In genomic region chrX:121479402-121479989, GRCm38 (mm10) we compare ENCODE assay signal across 9 mouse cellular contexts.
A peak's percentile ranks its signal among the peaks of the same experiment; 100 is the strongest.
DNase-seq lines count a peak whose midpoint lies in the region; ATAC-seq and TF ChIP-seq lines count a peak whose summit lies in the region.
"Had no signal": no experiment of that assay in that cellular context is flagged by ENCODE, and none has a peak within 500 bp of the region (broad histone marks: within the 10 kb centered on the region; RNA-seq: fewer than 3 reads in every experiment).

No protein-coding gene starts in this region.

- H3K27ac ChIP-seq in forebrain, embryonic 11.5 days (ENCODE audit: low read depth, low read length), result no peak overlapping the region
- H3K27ac ChIP-seq in forebrain, embryonic 15.5 days (replicated peaks), result no peak overlapping the region
- no peak overlapping the region for H3K27ac ChIP-seq in limb, embryonic 12.5 days
- no peak overlapping the region for H3K27ac ChIP-seq in midbrain, postnatal 0 days (ENCODE audit: low read depth, low read length)

- peak; percentile 79 for ATAC-seq in forebrain, embryonic 11.5 days (replicated peaks; ENCODE audit: low FRiP score)
- no peak for ATAC-seq in forebrain, embryonic 15.5 days (replicated peaks)
- no peak for ATAC-seq in limb, embryonic 12.5 days (ENCODE audit: insufficient number of reproducible peaks, insufficient read depth, low FRiP score, low TSS enrichment, low read depth)
- ATAC-seq in midbrain, postnatal 0 days (ENCODE audit: low FRiP score), result peak; percentile 31; the same call in 1 of the 2 replicates
- ATAC-seq in erythroblast, adult 5-6 weeks (replicated peaks; ENCODE audit: low FRiP score, poor library complexity, severe bottlenecking), result no peak

- peak; percentile 49 for DNase-seq in forebrain, embryonic 11.5 days (ENCODE audit: low spot score)
- peak; percentile 9 to 16 for DNase-seq in kidney, postnatal 4 days
- no peak for DNase-seq in kidney, postnatal 36 days
- DNase-seq in midbrain, postnatal 0 days (ENCODE audit: low spot score), result peak; percentile 0
- no peak for DNase-seq in T-cell, adult 2 months (ENCODE audit: low spot score)
- DNase-seq: thymus, postnatal 4 days had no signal

- TF ChIP-seq CTCF in midbrain, postnatal 0 days (IDR thresholded peaks at IDR 0.05), result no peak

- no peak overlapping the region for H3K9ac ChIP-seq in forebrain, embryonic 11.5 days (ENCODE audit: low read length)
- no peak overlapping the region for H3K9ac ChIP-seq in forebrain, embryonic 15.5 days (replicated peaks)
- no peak overlapping the region for H3K9ac ChIP-seq in limb, embryonic 12.5 days (replicated peaks)
- H3K9ac ChIP-seq in midbrain, postnatal 0 days (replicated peaks; ENCODE audit: low read length, poor library complexity, severe bottlenecking), result no peak overlapping the region

- WGBS in forebrain, embryonic 11.5 days, result 15% methylated on average over 4 of the region's 4 CpGs
- 22% methylated on average over 4 of the region's 4 CpGs for WGBS in forebrain, embryonic 15.5 days
- WGBS in limb, embryonic 12.5 days, result 22% methylated on average over 4 of the region's 4 CpGs
- WGBS in midbrain, postnatal 0 days, result 13% methylated on average over 4 of the region's 4 CpGs

- no peak overlapping the region for H3K4me2 ChIP-seq in forebrain, embryonic 11.5 days (ENCODE audit: low read depth, low read length, severe bottlenecking)
- H3K4me2 ChIP-seq in forebrain, embryonic 15.5 days (replicated peaks), result no peak overlapping the region
- peak overlapping the region; percentile 36 for H3K4me2 ChIP-seq in limb, embryonic 12.5 days
- H3K4me2 ChIP-seq in midbrain, postnatal 0 days (ENCODE audit: low read depth, low read length, poor library complexity, severe bottlenecking), result no peak overlapping the region

- H3K4me3 ChIP-seq in forebrain, embryonic 11.5 days (ENCODE audit: low read depth, low read length), result no peak overlapping the region
- no peak overlapping the region for H3K4me3 ChIP-seq in forebrain, embryonic 15.5 days
- no peak overlapping the region for H3K4me3 ChIP-seq in limb, embryonic 12.5 days (replicated peaks)
- no peak overlapping the region for H3K4me3 ChIP-seq in midbrain, postnatal 0 days (ENCODE audit: low read depth, low read length)

- no peaks in the 10 kb centered on the region for H3K36me3 ChIP-seq in forebrain, embryonic 11.5 days (ENCODE audit: control insufficient read depth, insufficient read depth, low read length)
- no peaks in the 10 kb centered on the region for H3K36me3 ChIP-seq in forebrain, embryonic 15.5 days
- no peaks in the 10 kb centered on the region for H3K36me3 ChIP-seq in limb, embryonic 12.5 days
- H3K36me3 ChIP-seq in midbrain, postnatal 0 days (ENCODE audit: insufficient read depth, low read length), result no peaks in the 10 kb centered on the region

- no peaks in the 10 kb centered on the region for H3K9me3 ChIP-seq in forebrain, embryonic 11.5 days (ENCODE audit: control insufficient read depth, low read length)
- H3K9me3 ChIP-seq in forebrain, embryonic 15.5 days, result no peaks in the 10 kb centered on the region
- no peaks in the 10 kb centered on the region for H3K9me3 ChIP-seq in limb, embryonic 12.5 days
- H3K9me3 ChIP-seq in midbrain, postnatal 0 days (ENCODE audit: low read length), result no peaks in the 10 kb centered on the region

- H3K27me3 ChIP-seq in forebrain, embryonic 11.5 days (ENCODE audit: control insufficient read depth, insufficient read depth, low read length), result no peaks in the 10 kb centered on the region
- H3K27me3 ChIP-seq in forebrain, embryonic 15.5 days, result no peaks in the 10 kb centered on the region
- no peaks in the 10 kb centered on the region for H3K27me3 ChIP-seq in limb, embryonic 12.5 days
- no peaks in the 10 kb centered on the region for H3K27me3 ChIP-seq in midbrain, postnatal 0 days (ENCODE audit: insufficient read depth, low read length)

- no peaks in the 10 kb centered on the region for H3K4me1 ChIP-seq in forebrain, embryonic 11.5 days (replicated peaks; ENCODE audit: control insufficient read depth, insufficient read depth, low read length)
- no peaks in the 10 kb centered on the region for H3K4me1 ChIP-seq in forebrain, embryonic 15.5 days
- no peaks in the 10 kb centered on the region for H3K4me1 ChIP-seq in limb, embryonic 12.5 days (replicated peaks)
- H3K4me1 ChIP-seq in midbrain, postnatal 0 days (ENCODE audit: insufficient read depth, low read length), result no peaks in the 10 kb centered on the region

Comparison
In these comparisons a context has a peak if more than half of its experiments do, and no peak if none do; other contexts are left out.
1. ATAC-seq: peak in forebrain, embryonic 11.5 days (single experiment) and midbrain, postnatal 0 days (single experiment); none in forebrain, embryonic 15.5 days (single experiment), limb, embryonic 12.5 days (single experiment) and erythroblast, adult 5-6 weeks (single experiment).
2. DNase-seq: peak in forebrain, embryonic 11.5 days (single experiment), kidney, postnatal 4 days (2 of 2) and midbrain, postnatal 0 days (single experiment); none in kidney, postnatal 36 days (0 of 2) and T-cell, adult 2 months (single experiment).